Mouse (Mus musculus) gonadal fat pad, adult 2 months (tissue): ENCODE data around the gene Htatsf1. TPM values are rescaled to one million over a fixed set of nuclear protein-coding genes. Genes with fewer than 3 reads are reported as not detected.

Source experiments
- DNase-seq: peaks from one replicate; pipeline ENCODE4 v3.0.0-alpha.2; 2012; ENCODE audit warnings: low read depth
- polyA plus RNA-seq: library from polyadenylated mRNA; depleted of rRNA; stranded (reverse); fragments of >200 nt; gene quantifications from 2 replicates; pipeline ENCODE4 v1.2.3, GENCODE M21; 2012; rRNA removed

Gene Htatsf1
- polyA plus RNA-seq = 21.9 and 27.2 TPM in 2 replicates

GRCm38 (mm10) chrX:57053174-57053992, at the start of gene Htatsf1:
Htatsf1 (plus strand) TSS chrX:57053583.
- no peak for DNase-seq

DNA sequence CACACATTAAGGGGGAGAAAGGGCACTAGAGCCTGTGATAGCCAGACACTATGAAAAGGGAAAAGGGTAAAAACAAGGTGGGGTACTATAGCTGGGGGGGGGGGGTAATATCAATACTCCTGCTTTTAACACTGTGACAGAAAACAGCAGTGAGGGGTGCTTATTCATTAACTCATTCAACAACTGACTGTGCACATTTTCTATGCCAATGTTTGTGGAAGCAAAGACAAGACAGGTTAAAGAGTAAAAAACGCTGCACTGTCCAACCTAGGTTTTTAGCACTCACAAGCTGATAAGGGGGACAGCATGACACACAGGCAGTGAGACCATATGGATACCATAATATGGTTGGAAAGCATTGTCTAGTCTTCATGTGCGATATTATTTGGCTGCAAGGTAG, 40.5 kb upstream of the Htatsf1 start:
- no peak for DNase-seq

DNA sequence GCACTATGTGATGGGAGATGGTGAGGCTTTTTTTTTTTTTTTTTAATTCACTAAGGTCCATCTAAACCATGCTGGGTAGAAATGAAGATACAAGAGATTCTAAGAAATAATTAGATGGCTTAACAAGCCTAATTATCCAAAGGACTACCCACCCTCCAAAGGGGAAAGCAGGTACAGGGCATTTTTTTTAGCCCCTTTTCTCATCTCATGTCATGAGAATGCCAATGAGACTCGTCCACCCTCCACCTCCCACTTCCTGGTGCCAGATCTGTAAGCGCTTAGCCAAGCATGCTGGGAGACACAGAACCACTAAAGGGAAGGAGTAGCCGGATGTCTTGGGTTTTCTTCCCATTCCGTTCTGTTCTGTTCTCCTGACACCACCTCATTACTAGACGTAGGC, 10.6 kb upstream of the Htatsf1 start, which contains the start of gene Brs3:
Gene Brs3 (plus strand): TSS at position 301 of the 400 bp plus-strand sequence.
- DNase-seq = no peak

DNA sequence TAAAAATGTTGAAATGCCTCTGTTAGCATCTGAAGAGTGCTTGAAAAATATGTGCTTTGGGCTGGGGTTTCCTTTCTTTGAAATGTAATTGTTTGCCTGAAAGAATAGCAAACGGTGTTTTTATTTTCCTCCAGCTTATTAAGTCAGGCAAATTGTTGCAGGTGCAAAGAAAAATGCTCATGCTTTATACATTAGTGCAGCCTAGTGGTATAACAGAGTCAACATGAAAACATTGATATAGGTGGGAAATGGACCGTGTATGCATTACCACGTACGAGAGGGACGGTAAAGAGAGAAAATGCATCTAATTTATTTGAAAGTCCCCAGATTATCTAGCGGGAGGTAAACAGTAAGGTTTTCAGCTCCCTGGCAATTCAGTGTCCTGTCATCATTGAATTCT, 9.5 kb upstream of the Htatsf1 start:
- DNase-seq = no peak

GRCm38 (mm10) chrX:57052848-57053173, 572 bp upstream of the Htatsf1 start:
- DNase-seq = no peak

- no peak for DNase-seq
These were observed 606 bp downstream of the Htatsf1 start for GRCm38 (mm10) chrX:57053993-57054385.

GRCm38 (mm10) chrX:57081496-57081895, 28.1 kb downstream of the Htatsf1 start:
- DNase-seq = no peak

DNA sequence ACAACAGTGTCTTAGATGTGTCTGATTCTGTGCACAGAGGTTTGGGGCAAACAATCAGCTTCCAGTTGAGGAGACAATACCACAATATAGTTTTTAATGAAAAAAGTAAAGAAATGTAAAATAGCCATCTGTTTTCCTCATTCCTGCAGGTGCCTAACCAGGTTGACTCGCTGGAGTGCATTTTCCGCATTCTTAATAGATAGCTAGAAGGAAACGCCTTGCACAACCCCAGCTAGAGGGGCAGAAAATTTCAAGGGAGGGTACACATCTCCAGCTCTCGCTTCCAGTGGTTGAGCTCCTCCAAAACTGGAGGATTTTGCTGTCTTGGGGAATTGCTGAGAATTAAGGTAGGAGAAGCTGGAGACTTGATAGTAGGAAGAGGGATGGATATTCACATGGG, 34.4 kb downstream of the Htatsf1 start, which contains the start of gene Vgll1:
Gene Vgll1 (plus strand): TSS at position 301 of the 400 bp plus-strand sequence.
- no peak for DNase-seq

DNA sequence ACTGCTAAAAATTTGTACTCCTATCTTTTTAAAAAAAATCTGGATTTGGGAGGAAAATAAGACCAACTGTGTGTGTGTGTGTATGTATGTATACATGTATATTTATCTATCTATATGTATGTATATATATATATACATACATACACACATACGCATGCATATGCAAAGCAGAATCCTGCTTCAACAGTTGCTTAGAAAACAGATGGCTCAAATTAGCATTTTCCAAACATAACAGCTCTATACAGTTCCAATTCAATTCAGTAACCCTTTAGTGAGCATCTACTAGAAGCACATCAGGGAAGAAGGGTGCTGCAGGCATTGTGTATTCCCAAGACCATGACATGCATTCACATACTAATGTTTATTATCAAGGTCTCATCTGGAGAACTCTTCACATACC, 50.0 kb downstream of the Htatsf1 start:
- DNase-seq = no peak

- DNase-seq = no peak
These were observed 53.6 kb downstream of the Htatsf1 start for GRCm38 (mm10) chrX:57106956-57107355.

Other genes starting within 250 kb of the Htatsf1 start
- 0.35 and 0.47 TPM in 2 replicates for gene Map7d3, start 231.3 kb upstream of the Htatsf1 start, polyA plus RNA-seq
- gene Adgrg4, start 183.4 kb upstream of the Htatsf1 start, polyA plus RNA-seq = not detected in 2 replicates
- gene Brs3, start 10.5 kb upstream of the Htatsf1 start, polyA plus RNA-seq = not detected in 2 replicates
- not detected in 2 replicates for gene Vgll1, start 34.5 kb downstream of the Htatsf1 start, polyA plus RNA-seq
- not detected in 2 replicates for gene Cd40lg, start 158.6 kb downstream of the Htatsf1 start, polyA plus RNA-seq